Mouse (Mus musculus) liver, embryonic 14.5 days (tissue): ENCODE data around the gene Gstm4. TPM values are rescaled to one million over a fixed set of nuclear protein-coding genes. Genes with fewer than 3 reads are reported as not detected.
A peak's percentile ranks its signal among the peaks of the same experiment; 100 is the strongest.

Experiments
- ATAC-seq: fragments of 200-750 bp; cut with Nextera tagmentation; 2 replicates; pipeline ENCODE4 v1.8.0; 2017; ENCODE audit warnings: moderate number of reproducible peaks, mild to moderate bottlenecking, moderate library complexity; ENCODE audit not compliant: insufficient read depth
- DNase-seq, 3 experiments: peaks; one replicate each; pipeline ENCODE4 v3.0.0-alpha.2; 2012 to 2013; ENCODE audit warnings: low read depth in 3 of 3, low spot score in 3 of 3
- H3K27ac ChIP-seq: fragments of 300-500 bp; sonication (generic); 2 replicates; pipeline ENCODE4 v1.5.1; 2014; ENCODE audit warnings: moderate library complexity, mild to moderate bottlenecking, control low read depth, inconsistent platforms
- H3K27me3 ChIP-seq: fragments of 300-500 bp; sonication (generic); 2 replicates; pipeline ENCODE4 v1.6.1; 2014; ENCODE audit warnings: mild to moderate bottlenecking, low read length, moderate library complexity; ENCODE audit not compliant: control insufficient read depth, insufficient read depth
- H3K36me3 ChIP-seq: fragments of 300-500 bp; sonication (generic); replicated peaks from 2 replicates; pipeline ENCODE4 v1.6.1; 2014; ENCODE audit warnings: low read depth; ENCODE audit not compliant: control insufficient read depth, insufficient read depth
- H3K4me1 ChIP-seq, 2 experiments: fragments of 200-500 bp in 1 of 2; fragments of 300-500 bp in 1 of 2; sonication (generic) in 1 of 2; replicated peaks; 2 replicates each; pipeline ENCODE4 v1.6.1; 2012 to 2014; ENCODE audit warnings: antibody characterized with exemption in 1 of 2, inconsistent platforms in 1 of 2, low read length in 1 of 2; ENCODE audit not compliant: control insufficient read depth in 2 of 2, insufficient read depth in 2 of 2
- H3K4me2 ChIP-seq: fragments of 300-500 bp; sonication (generic); 2 replicates; pipeline ENCODE4 v1.6.1; 2014; ENCODE audit warnings: low read depth, mild to moderate bottlenecking, control low read depth, moderate library complexity
- H3K4me3 ChIP-seq, 2 experiments: fragments of 200-500 bp in 1 of 2; fragments of 300-500 bp in 1 of 2; sonication (generic) in 1 of 2; 2 replicates each; pipeline ENCODE4 v1.5.1; 2012 to 2014; ENCODE audit warnings: low read depth in 2 of 2, low read length in 2 of 2, mild to moderate bottlenecking in 2 of 2, control low read depth in 1 of 2, inconsistent platforms in 1 of 2, moderate library complexity in 1 of 2; ENCODE audit not compliant: insufficient read depth in 1 of 2
- H3K9ac ChIP-seq: fragments of 300-500 bp; sonication (generic); replicated peaks from 2 replicates; pipeline ENCODE4 v1.6.1; 2014; ENCODE audit warnings: mild to moderate bottlenecking, control low read depth, moderate library complexity
- H3K9me3 ChIP-seq: fragments of 300-500 bp; sonication (generic); 2 replicates; pipeline ENCODE4 v1.6.1; 2016; ENCODE audit warnings: low read length, mixed read lengths; ENCODE audit not compliant: control insufficient read depth
- CTCF ChIP-seq: IDR thresholded peaks from 2 replicates; pipeline ENCODE4 v1.5.1; 2016; ENCODE audit warnings: antibody characterized with exemption, low read depth, control low read depth
- EP300 ChIP-seq: IDR thresholded peaks from 2 replicates; pipeline ENCODE4 v1.6.1; 2016; ENCODE audit warnings: antibody characterized with exemption, low read depth
- WGBS: fragments of 180-500 bp; shearing (Covaris S2); extraction: QIAGEN DNeasy Blood & Tissue Kit; methylation state at CpG from one replicate; pipeline ENCODE4 v1.1.7; 2014; ENCODE audit not compliant: insufficient replicate concordance; 5-methylcytosine and 5-hydroxymethylcytosine counted together
- polyA plus RNA-seq, 2 experiments: library from polyadenylated mRNA; depleted of rRNA in 1 of 2; stranded (reverse) in 1 of 2; unstranded in 1 of 2; fragments of >200 nt; fragmentation: Nextera tagmentation in 1 of 2; extraction: Ambion mirVana in 1 of 2; gene quantifications; 2 replicates each; pipeline versions ENCODE4 v1.2.1 to v1.2.3; 2012 to 2014

Gstm4 gene
- polyA plus RNA-seq, 2 experiments = 11.7 to 17.3 TPM

DNA sequence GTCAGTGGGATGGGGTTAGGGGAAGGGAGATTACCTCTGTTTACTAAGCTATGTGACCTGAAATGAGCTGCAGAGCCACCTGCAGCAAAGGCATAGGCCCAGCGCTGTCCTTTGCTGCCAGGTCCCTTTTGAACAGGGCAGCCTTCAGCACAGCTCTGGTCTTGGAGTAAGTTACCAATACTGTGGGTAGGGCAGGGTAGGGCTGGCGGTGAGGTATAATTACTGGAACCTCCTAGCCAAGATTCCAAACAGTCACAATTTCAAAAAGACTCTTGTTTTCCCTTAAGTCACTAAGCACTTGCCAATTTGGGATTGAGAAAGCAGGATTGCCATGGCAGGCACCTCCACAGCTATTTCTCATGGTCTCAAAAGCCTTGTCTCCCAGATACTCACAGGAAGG lies 45.9 kb upstream of the Gstm4 start:
- Histone ChIP-seq H3K27me3 (no peaks in the 10 kb centered on the region), H3K4me1 (peaks cover 35 to 37% of the 10 kb centered on the region in 2 experiments)

DNA sequence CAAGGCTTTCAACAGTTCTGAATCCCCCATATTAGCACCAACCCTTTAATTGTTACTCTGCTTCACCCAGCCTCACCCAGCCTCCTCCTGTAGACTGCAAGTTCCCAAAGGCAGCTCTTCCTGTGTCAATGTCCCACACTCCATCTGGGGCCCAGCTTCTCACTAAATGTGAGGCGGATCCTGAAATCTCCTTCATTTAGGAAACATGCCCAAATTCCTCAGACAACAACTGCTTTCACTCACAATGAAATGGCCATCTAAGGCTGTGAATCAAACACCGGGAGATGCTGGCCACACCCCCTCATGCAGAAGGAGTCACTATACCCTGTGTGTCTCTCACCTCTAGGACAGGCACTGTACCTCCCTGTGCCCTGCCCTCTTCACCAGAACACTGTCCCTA lies 45.2 kb upstream of the Gstm4 start:
- 62% methylated on average over 2 of the region's 2 CpGs for WGBS
- no peak overlapping the region for H3K27ac ChIP-seq
- no peak for ATAC-seq
- H3K27me3 ChIP-seq = no peaks in the 10 kb centered on the region
- H3K4me2 ChIP-seq = no peak overlapping the region
- no peak overlapping the region for H3K9ac ChIP-seq
- no peaks in the 10 kb centered on the region for H3K36me3 ChIP-seq
- peaks cover 29 to 31% of the 10 kb centered on the region in 2 experiments for H3K4me1 ChIP-seq
- no peak overlapping the region for H3K4me3 ChIP-seq
- DNase-seq = no peak
- TF ChIP-seq CTCF (no peak), EP300 (no peak)
- no peaks in the 10 kb centered on the region for H3K9me3 ChIP-seq

More for the DNA sequence above, 45.9 kb upstream of the Gstm4 start:
- DNase-seq (no peak), ATAC-seq (no peak)
- Histone ChIP-seq H3K4me3 (no peak overlapping the region), H3K27ac (no peak overlapping the region), H3K36me3 (no peaks in the 10 kb centered on the region), H3K4me2 (no peak overlapping the region), H3K9ac (no peak overlapping the region), H3K9me3 (no peaks in the 10 kb centered on the region)
- no peak for TF ChIP-seq CTCF
- TF ChIP-seq EP300 = no peak
- WGBS = 91% methylated on average over 2 of the region's 2 CpGs

DNA sequence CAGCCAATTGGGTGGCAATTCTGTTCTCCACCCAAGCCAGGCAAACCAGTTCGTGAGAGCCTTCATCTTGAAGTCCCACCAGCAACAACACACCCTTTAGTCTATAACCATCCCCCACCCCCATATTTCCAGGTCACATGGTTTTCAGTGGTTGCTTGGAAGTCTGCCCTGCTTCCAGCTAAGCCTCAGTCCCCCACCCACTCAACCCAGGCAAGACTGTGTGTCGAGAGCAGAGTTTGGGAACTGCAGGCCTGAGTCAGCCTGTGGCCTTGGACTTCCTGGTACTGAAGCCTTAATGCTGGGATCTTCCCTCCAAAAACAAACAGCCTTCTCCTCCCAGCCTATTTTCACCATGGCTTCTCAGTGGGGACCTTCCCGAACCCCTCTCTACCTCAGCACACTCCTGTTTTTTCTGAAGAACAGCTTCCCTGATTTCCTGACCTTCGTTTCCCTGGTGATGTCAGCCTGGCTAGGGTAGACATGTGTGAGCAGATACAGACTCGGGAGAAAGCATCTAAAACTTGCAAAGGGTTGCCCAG lies 44.2 kb upstream of the Gstm4 start:
- no peak overlapping the region for H3K27ac ChIP-seq
- peaks cover 29 to 32% of the 10 kb centered on the region in 2 experiments for H3K4me1 ChIP-seq
- H3K4me2 ChIP-seq = no peak overlapping the region

DNA sequence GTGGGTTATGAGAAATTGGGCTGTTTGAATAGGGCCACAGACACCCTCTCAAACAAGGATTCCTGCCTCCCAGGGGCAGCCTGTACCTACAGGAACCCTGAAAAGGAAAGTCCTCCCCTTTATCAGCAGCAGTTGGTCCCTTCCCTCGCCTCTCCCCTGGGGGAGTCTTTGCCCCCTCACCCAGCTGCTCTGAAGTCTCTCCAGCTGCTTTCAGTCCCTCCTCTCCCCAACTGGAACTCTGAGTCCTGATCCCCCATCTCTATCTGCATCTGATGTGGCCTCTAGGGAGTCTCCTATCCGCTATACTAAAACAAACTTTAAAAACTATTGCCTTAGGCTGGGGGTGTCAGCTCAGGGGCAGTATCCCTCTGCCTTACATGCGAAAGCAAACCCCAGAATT lies 42.6 kb upstream of the Gstm4 start:
- peaks cover 31 to 40% of the 10 kb centered on the region in 2 experiments for H3K4me1 ChIP-seq
- TF ChIP-seq CTCF (no peak), EP300 (no peak)
- H3K27ac ChIP-seq = peak overlapping the region; percentile 57
- DNase-seq (no peak), ATAC-seq (no peak)
- peaks cover 3% of the 10 kb centered on the region for H3K36me3 ChIP-seq
- peak overlapping the region in 1 of 2 experiments; percentile 92; a peak in 2 of 4 replicates for H3K4me3 ChIP-seq
- H3K9ac ChIP-seq = peak overlapping the region; percentile 90
- no peaks in the 10 kb centered on the region for H3K27me3 ChIP-seq
- 51% methylated on average over 3 of the region's 3 CpGs for WGBS
- peak overlapping the region; percentile 99 for H3K4me2 ChIP-seq
- H3K9me3 ChIP-seq = no peaks in the 10 kb centered on the region

More for the DNA sequence above, 44.2 kb upstream of the Gstm4 start:
- DNase-seq (no peak), ATAC-seq (no peak)
- no peak for TF ChIP-seq EP300
- no peak for TF ChIP-seq CTCF
- Histone ChIP-seq H3K9ac (no peak overlapping the region), H3K4me3 (no peak overlapping the region), H3K27me3 (no peaks in the 10 kb centered on the region), H3K9me3 (no peaks in the 10 kb centered on the region), H3K36me3 (no peaks in the 10 kb centered on the region; the same call in 1 of the 2 replicates)
- WGBS = 58% methylated on average over 5 of the region's 5 CpGs

DNA sequence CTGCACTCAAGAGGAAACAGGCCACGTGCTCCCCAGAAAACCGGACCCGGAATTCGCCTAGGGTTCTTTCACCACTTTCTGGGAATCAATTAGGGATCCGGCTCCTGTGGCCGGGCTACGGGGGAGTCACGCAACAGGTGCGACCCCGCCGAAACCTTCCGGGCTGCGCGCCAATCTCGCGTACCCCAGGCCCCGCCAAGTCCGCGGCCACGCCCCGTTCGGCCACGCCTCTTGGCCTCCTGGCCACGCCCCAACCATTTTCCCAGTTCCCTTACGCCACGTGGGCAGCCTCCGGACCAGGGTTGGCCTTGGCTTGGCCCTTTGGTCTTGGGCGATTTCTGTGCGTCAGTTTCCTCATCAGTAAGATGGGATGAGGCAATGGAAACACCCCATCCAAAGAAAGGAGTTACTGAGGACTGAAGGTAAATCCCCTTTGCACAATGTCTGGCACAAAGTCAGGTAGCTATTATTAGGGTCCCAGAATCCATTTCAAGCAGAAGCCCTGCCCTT lies 41.8 kb upstream of the Gstm4 start, which contains the start of gene Ampd2:
Gene Ampd2 (minus strand): TSS at position 182 of the 510 bp plus-strand sequence.
- Histone ChIP-seq H3K9me3 (no peaks in the 10 kb centered on the region), H3K4me3 (peak within 1 kb of the TSS; percentile 92 to 93), H3K9ac (peak within 1 kb of the TSS; percentile 90), H3K4me1 (peaks cover 34 to 40% of the 10 kb centered on the region in 2 experiments), H3K4me2 (peak within 1 kb of the TSS; percentile 99), H3K27ac (peak within 1 kb of the TSS; percentile 83), H3K36me3 (peaks cover 3% of the 10 kb centered on the region), H3K27me3 (no peaks in the 10 kb centered on the region)
- DNase-seq (peak in 2 of 3 experiments; percentile 64), ATAC-seq (peak; percentile 60)
- TF ChIP-seq CTCF = no peak
- under 1% methylated on average over 29 of the region's 29 CpGs for WGBS
